Mouse (Mus musculus) spleen, adult 2 months (tissue): ENCODE results near the gene Fancc. TPM values are rescaled to one million over a fixed set of nuclear protein-coding genes. Genes with fewer than 3 reads are reported as not detected.

Experiments
- DNase-seq, 2 experiments: peaks; one replicate each; pipeline versions ENCODE4 v3.0.0 to v3.0.0-alpha.2; 2012 to 2021; ENCODE audit warnings: low spot score in 2 of 2, low read depth in 1 of 2
- H3K27ac ChIP-seq: fragments of 200-500 bp; 2 replicates; pipeline ENCODE4 v1.5.1; 2012; ENCODE audit warnings: low read length, inconsistent platforms; ENCODE audit not compliant: insufficient read depth
- H3K27me3 ChIP-seq: fragments of 200-500 bp; 2 replicates; pipeline ENCODE4 v1.6.1; 2012; ENCODE audit warnings: mild to moderate bottlenecking, moderate library complexity, low read length, inconsistent platforms; ENCODE audit not compliant: control insufficient read depth, insufficient read depth
- H3K36me3 ChIP-seq: fragments of 200-500 bp; 2 replicates; pipeline ENCODE4 v1.6.1; 2012; ENCODE audit warnings: mild to moderate bottlenecking, low read length, inconsistent platforms; ENCODE audit not compliant: control insufficient read depth, insufficient read depth
- H3K4me1 ChIP-seq: fragments of 200-500 bp; 2 replicates; pipeline ENCODE4 v1.6.1; 2011; ENCODE audit warnings: inconsistent platforms; ENCODE audit not compliant: control insufficient read depth, insufficient read depth, insufficient read length
- H3K4me3 ChIP-seq: fragments of 200-500 bp; 2 replicates; pipeline ENCODE4 v1.5.1; 2011; ENCODE audit warnings: mild to moderate bottlenecking, inconsistent platforms; ENCODE audit not compliant: insufficient read depth, insufficient read length; ENCODE audit errors: extremely low read depth
- CTCF ChIP-seq: fragments of 200-500 bp; IDR thresholded peaks from 2 replicates; pipeline ENCODE4 v1.5.1; 2011; ENCODE audit warnings: mild to moderate bottlenecking, inconsistent platforms; ENCODE audit not compliant: insufficient read depth, insufficient read length, insufficient replicate concordance; ENCODE audit errors: extremely low read depth
- POLR2A ChIP-seq: fragments of 200-500 bp; IDR thresholded peaks from 2 replicates; pipeline ENCODE4 v1.6.1; 2011; ENCODE audit warnings: low read depth, low read length, inconsistent platforms
- WGBS: fragments of 180-500 bp; shearing (Covaris S2); methylation state at CpG from one replicate; pipeline ENCODE4 v1.1.7; 2018; 5-methylcytosine and 5-hydroxymethylcytosine counted together
- polyA plus RNA-seq: library from polyadenylated mRNA; depleted of rRNA; stranded (reverse); fragments of >200 nt; gene quantifications from 2 replicates; pipeline ENCODE4 v1.2.3, GENCODE M21; 2012

Gene Fancc
- polyA plus RNA-seq, 1 experiment = 5.1 TPM

- peak overlapping the region; percentile 42; the same call in 1 of the 2 replicates for H3K27ac ChIP-seq
- no peak for DNase-seq
These were observed 241.5 kb downstream of the Fancc start for GRCm38 (mm10) chr13:63255519-63256011.

GRCm38 (mm10) chr13:63253886-63254636 lies 243.0 kb downstream of the Fancc start:
- Histone ChIP-seq H3K4me1 (peaks cover 9% of the 10 kb centered on the region; the same call in 1 of the 2 replicates), H3K36me3 (no peaks in the 10 kb centered on the region), H3K27me3 (no peaks in the 10 kb centered on the region), H3K4me3 (no peak overlapping the region), H3K27ac (no peak overlapping the region)
- TF ChIP-seq CTCF = no peak
- 60% methylated on average over 7 of the region's 7 CpGs for WGBS
- DNase-seq = no peak

More at GRCm38 (mm10) chr13:63255519-63256011, 241.5 kb downstream of the Fancc start:
- WGBS = 74% methylated on average over 5 of the region's 5 CpGs
- Histone ChIP-seq H3K27me3 (no peaks in the 10 kb centered on the region), H3K4me1 (peaks cover 10% of the 10 kb centered on the region; the same call in 1 of the 2 replicates), H3K4me3 (no peak overlapping the region), H3K36me3 (no peaks in the 10 kb centered on the region)
- TF ChIP-seq CTCF (no peak), POLR2A (no peak)

- WGBS = 33% methylated on average over 5 of the region's 5 CpGs
- no peak overlapping the region for H3K4me3 ChIP-seq
- DNase-seq = no peak
- TF ChIP-seq CTCF = no peak
- no peak for TF ChIP-seq POLR2A
- H3K36me3 ChIP-seq = no peaks in the 10 kb centered on the region
- H3K27me3 ChIP-seq = no peaks in the 10 kb centered on the region
- H3K27ac ChIP-seq = 0 out of 2 replicates have a peak overlapping the region, but pooled peaks have one; percentile 29
- peaks cover 12% of the 10 kb centered on the region; the same call in 1 of the 2 replicates for H3K4me1 ChIP-seq
These were observed 243.9 kb downstream of the Fancc start for GRCm38 (mm10) chr13:63253147-63253546.

GRCm38 (mm10) chr13:63252295-63253010 lies 244.6 kb downstream of the Fancc start:
- DNase-seq = no peak
- H3K4me3 ChIP-seq = no peak overlapping the region
- H3K4me1 ChIP-seq = peaks cover 12% of the 10 kb centered on the region; the same call in 1 of the 2 replicates
- 93% methylated on average over 2 of the region's 2 CpGs for WGBS
- H3K36me3 ChIP-seq = no peaks in the 10 kb centered on the region
- H3K27me3 ChIP-seq = no peaks in the 10 kb centered on the region
- TF ChIP-seq CTCF = no peak
- no peak for TF ChIP-seq POLR2A
- no peak overlapping the region for H3K27ac ChIP-seq

- Histone ChIP-seq H3K27me3 (no peaks in the 10 kb centered on the region), H3K4me3 (no peak overlapping the region), H3K27ac (no peak overlapping the region), H3K36me3 (no peaks in the 10 kb centered on the region), H3K4me1 (peaks cover 13% of the 10 kb centered on the region; the same call in 1 of the 2 replicates)
- DNase-seq = no peak
- WGBS = 81% methylated on average over 12 of the region's 12 CpGs
- TF ChIP-seq CTCF = no peak
- TF ChIP-seq POLR2A = no peak
These were observed 245.8 kb downstream of the Fancc start for GRCm38 (mm10) chr13:63251118-63251889.

- 90% methylated on average over 8 of the region's 8 CpGs for WGBS
- H3K27ac ChIP-seq = no peak overlapping the region
- no peaks in the 10 kb centered on the region for H3K36me3 ChIP-seq
- H3K27me3 ChIP-seq = no peaks in the 10 kb centered on the region
- TF ChIP-seq CTCF = no peak
- no peak for TF ChIP-seq POLR2A
- H3K4me3 ChIP-seq = no peak overlapping the region
- DNase-seq = no peak
- peaks cover 14% of the 10 kb centered on the region; the same call in 1 of the 2 replicates for H3K4me1 ChIP-seq
These were observed 246.6 kb downstream of the Fancc start for GRCm38 (mm10) chr13:63250441-63250980.
